Mouse (Mus musculus): ENCODE measurements around the gene Mrpl22.

DNA sequence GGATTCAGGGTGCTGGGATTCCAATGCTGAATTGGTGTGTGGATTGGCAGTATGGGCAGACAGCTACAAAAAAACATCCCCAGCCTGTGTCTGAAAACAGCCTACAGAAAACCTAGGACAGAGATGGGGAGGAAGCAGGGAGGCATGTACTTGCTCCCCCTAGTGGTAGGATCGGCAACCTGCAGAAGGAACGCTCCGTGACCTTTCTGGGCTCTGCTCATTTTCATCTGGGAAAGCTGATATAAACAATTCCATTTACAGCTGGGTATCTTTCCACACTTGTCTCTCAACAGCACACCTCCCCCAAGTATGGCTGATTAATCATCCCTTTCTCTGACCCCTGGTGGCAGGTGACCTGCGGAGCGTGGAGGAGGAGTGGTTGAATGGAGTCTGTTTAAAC is 54.2 kb downstream of the Mrpl22 start:
- TF ChIP-seq POLR2A (IDR thresholded peaks at IDR 0.05; ENCODE audit: control insufficient read depth, low read depth, low read length) (no peak), CTCF (IDR thresholded peaks at IDR 0.05; ENCODE audit: control insufficient read depth, insufficient read depth, insufficient replicate concordance, low read depth, low read length) (peak; percentile 97)
